Mouse (Mus musculus) E14TG2a.4 (cell line): Measurements from ENCODE around the gene Ssna1.

ENCODE experiments used
- CTCF ChIP-seq: conservative IDR thresholded peaks from 2 replicates; pipeline ENCODE4 v1.5.1; 2014; ENCODE audit warnings: low read length
- NANOG ChIP-seq: IDR thresholded peaks from 2 replicates; pipeline ENCODE4 v1.6.1; 2014; ENCODE audit warnings: borderline replicate concordance, low read length, mixed read lengths
- POU5F1 ChIP-seq: IDR thresholded peaks from 2 replicates; pipeline ENCODE4 v1.6.1; 2014; ENCODE audit warnings: low read length, borderline replicate concordance

DNA sequence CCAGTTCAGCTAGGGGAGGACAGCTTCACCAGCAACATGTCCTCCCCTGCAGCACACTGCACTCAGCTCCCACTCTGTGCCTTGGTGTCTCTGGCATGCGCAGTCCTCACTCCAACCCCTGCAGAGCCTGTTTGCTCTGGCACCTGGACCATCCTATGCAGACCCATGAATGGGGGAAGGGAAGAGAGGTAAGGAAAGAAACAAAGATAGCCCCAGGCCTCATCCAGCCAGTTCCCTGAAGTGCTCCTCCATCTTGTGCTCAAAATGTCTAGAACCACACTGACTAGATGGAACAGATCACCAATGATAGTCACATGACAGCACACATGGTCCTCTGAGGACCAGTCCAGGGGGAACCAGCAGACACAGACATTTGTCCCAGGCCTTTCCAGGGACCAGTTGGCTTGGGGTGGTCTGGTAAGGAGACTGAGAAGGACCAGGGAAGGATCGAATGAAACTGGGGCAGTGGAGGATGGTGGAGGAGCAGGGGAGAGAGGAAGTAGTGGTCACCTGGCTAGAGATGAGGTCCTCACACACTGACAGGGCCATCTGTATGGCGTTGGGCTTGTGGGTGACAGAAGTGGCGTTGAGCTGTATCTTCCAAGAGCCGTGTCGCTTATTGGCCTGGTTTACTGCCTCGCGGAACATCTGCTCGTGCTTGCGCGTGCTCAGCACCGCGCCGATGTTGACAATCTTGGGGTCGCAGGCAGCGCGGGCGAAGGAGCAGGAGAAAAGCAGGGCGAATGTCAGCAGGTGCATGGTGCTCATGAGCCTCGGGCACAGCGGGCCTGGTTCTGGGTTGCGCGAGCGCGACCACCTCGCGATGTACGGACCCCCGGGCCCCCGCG is 46.1 kb upstream of the Ssna1 start:
- no peak for TF ChIP-seq CTCF
- no peak for TF ChIP-seq NANOG
- TF ChIP-seq POU5F1: no peak
